Mouse (Mus musculus) urinary bladder, postnatal 14 days (tissue): ENCODE data around the gene Scube1.
A peak's percentile ranks its signal among the peaks of the same experiment; 100 is the strongest.

Source experiments
- DNase-seq: peaks from one replicate; pipeline ENCODE4 v3.0.0; 2021; ENCODE audit warnings: low spot score

The Scube1 gene

GRCm38 (mm10) chr15:83665993-83666392, 58.8 kb downstream of the Scube1 start:
- DNase-seq: no peak

DNA sequence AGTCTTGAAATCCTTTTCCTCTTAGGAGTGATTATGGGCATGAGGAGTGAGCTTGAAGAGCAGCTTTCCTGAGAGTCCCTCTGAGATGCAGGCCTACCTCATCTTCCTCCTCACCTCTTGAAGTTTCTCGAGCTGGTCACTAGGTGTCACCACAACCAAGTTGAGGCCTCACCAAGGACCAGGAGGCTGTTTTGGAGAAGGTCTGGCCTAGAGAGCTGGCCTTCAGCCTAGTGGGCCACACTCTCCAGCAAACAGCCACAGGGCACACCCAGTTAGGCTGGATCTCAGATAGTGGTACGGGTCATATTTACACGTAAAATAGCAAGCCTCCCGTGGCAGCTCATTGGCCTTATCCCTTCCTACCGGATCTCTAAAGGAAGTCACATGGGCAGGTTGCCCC, 60.1 kb downstream of the Scube1 start:
- peak; percentile 70 for DNase-seq

DNA sequence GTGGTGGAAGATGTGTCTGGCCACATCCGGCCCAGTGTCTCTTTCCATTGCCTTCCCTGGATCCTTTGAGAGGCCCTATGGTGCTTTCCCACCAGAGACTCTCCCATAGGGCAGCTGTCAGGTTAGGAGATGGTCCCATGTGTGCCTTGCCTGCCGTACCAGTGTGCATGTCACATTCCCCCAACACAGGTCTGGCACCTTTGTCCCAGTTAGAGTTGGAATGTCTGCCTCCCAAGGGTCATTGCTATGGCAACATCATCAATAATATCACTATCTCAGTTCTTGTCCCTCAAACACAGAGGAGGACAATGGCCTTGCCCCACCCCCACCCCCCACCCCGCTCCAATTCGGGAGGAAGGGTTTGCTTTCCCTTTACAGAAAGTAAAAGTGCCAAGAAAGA, 61.8 kb downstream of the Scube1 start:
- DNase-seq: no peak

DNA sequence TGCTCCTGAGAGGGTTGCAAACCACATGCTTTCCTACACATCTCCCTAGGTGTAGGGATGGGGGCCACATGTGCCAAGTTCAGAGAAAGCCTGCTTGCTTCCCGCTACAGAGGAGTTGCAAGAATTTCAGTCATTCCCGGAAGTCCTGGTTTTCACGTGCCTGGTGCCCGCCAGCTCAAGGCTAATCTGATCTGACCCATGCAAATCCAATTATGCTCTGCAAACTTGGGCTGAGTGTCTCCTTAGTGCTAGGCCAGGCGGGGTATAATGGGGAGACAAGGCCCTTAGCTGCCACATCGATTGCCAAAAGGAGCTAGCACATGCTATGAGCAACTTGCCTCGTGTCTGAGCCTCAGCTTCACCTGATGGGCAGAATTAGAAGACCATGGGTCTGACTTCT, 62.7 kb downstream of the Scube1 start:
- DNase-seq: no peak

GRCm38 (mm10) chr15:83642518-83642917, 82.3 kb downstream of the Scube1 start:
- DNase-seq: no peak

DNA sequence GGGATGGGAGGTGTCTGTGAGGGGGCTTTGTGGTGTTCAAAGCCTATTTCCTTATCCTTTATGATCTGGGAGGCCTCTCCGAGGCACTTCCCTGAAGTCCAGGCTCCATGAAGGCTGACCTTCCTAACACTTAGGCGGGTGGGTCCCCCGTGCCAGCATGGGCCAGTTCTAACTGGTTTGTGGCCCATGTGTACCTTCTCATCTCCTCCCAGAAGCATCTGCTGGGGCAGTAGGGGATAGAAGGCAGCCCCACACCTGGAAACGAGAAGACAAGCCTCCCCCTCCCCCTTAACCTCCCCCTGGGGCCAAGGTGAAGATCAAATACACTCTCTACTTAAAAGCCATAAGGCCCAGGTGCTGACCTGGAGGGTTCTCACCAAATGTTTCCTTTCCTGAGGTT, 84.6 kb downstream of the Scube1 start:
- no peak for DNase-seq

DNA sequence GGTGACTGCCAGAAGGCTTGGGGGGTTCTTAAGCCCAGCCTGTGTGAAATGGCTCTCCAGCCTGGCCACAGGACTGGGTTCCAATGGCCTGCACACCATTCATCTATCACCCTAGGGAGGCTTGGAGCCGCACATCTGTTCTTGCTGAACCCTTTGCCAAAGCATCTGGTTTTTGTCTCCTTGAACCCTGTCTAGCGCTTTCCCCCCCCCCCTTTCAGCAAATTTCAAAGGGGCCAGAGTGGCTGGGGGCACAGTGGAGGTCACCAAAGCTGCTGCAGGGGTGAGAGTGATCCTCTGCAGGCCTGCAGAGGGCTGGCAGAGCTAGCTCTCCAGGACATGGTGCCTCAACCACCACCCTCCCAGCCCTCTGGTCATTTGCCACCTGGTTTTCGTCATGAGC, 85.7 kb downstream of the Scube1 start:
- no peak for DNase-seq

DNA sequence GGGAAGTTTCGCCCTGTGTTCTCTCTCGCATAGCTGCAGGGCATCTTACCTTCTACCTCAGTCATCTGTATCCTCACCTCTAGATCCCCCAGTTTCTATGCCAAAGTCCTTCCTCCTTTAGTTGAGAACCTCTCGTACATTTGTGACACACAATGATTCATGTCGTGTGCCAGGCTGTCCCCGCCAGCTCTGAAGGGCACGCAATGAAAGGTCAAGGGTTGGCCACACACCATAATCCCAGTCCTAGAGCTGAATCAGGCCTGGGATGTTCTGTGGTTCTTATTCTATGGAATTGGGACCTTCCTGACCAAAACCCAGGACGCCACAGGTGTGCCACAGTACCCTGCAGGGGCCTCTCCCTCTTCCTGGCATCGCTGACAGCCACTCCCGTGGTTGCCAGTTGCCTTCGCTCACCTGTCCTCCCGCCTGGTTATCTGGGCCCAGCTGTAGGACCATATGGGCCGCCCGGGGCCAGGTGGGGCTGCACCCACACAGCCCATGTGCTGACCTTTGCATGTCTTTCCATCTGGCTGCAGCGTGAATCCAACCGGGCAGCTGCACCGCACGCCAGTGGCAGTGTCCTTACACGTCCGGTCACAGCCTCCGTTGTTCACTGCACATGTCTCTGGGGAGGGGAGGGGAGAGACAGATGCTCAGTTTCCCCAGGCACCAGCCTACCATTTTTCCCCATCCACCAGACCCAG, 86.5 kb downstream of the Scube1 start:
- DNase-seq: no peak

DNA sequence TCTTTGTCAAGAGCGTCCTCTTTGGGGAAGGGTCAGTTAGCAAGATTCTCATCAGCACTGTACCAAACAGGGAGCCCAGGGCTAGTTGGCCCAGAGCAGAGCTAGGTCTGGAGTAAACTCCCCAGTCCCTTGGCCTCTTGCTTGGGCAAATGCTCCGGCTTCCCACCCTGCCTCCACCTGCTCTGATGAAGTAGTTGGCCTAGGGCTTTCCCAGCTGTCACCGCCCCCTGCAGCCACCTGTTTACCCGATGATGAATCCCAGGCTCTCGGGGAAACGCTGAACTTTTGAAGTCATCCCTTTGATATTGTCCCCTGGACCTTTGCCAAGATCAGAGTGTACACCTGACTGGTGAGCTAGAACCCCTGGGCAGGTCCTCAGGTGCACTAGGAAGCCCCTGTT, 88.1 kb downstream of the Scube1 start:
- DNase-seq: no peak

GRCm38 (mm10) chr15:83635251-83635650, 89.6 kb downstream of the Scube1 start:
- DNase-seq: no peak

DNA sequence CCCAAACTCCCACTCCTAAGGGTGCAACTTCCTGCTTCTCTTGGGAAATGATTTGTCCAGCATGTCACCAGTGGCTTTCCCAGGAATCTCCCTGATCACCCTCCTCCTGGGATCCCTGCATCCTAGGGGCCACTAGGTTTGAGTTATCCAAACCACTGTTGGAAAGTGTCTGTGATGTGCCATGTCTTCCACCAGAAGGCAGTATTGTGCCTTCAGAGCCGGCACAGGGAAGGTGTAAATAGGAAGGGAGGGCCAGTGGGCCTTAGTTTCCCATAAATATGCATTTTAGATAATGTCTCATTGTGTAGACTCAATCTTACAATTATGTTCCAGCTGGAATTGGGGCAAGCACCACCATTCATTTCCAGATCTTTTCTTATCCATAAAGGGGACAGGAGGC, 90.7 kb downstream of the Scube1 start:
- DNase-seq: no peak

GRCm38 (mm10) chr15:83631071-83631470, 93.8 kb downstream of the Scube1 start:
- DNase-seq: no peak

DNA sequence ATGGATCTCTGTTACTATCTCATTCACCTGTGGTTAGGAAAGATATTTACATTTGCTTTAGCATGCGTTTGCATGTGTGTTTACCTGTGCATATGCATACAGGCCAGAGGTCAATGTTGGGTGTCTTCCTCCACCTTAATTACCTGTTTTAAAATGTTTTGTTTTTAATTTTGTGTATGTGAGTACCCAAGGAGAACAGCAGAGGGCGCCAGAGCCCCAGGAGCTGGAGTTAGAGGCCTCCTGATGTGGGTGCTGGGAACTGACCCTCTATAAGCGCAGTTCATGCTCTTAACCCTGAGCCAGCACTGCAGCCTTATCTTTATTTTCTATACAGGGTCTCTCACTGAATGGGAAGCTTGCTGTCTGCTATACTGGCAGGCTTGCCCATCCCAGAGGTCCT, 95.1 kb downstream of the Scube1 start:
- DNase-seq: no peak

DNA sequence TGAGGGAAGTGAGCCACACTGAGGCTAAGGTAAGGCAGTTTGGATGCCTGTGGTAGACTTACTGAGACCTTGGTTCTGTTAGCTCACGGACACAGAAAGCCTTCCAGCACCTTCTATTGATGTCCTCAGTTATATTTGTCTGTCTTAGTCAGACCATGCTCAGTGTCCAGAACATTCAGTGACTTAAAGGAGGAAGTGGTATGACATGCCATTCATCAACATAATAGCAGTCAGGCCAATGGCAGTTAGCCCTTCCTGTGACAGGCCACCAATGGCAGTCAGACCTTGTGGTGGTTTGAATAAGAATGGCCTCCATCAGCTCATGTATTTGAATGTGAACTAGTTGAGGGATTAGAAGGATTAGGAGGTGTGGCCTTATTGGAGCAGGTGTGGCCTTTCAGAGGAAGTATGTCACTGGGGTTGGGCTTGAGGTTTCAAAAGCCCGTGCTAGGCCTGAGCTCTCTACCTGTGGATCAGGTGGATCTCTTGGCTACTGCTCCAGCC, 98.6 kb downstream of the Scube1 start:
- DNase-seq: no peak

DNA sequence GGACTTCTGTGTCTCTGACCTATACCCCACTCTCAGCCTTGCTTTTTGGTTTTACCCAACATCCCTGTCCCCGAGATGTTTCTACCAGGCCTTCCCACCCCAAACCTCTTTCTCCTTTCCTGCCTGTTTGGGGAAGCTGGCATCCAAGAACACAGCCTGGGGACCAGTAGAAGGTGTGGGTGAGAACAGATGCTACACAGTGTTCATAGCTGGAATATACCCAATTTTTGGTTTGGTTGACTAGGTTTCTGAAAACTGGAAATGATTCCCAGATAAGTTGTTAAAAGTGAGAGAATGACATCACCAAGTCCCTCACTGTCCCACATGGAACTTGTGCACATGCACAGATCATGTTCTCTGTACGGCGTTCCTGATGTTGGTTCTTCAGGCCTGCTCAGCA, 109.6 kb downstream of the Scube1 start:
- DNase-seq: no peak

DNA sequence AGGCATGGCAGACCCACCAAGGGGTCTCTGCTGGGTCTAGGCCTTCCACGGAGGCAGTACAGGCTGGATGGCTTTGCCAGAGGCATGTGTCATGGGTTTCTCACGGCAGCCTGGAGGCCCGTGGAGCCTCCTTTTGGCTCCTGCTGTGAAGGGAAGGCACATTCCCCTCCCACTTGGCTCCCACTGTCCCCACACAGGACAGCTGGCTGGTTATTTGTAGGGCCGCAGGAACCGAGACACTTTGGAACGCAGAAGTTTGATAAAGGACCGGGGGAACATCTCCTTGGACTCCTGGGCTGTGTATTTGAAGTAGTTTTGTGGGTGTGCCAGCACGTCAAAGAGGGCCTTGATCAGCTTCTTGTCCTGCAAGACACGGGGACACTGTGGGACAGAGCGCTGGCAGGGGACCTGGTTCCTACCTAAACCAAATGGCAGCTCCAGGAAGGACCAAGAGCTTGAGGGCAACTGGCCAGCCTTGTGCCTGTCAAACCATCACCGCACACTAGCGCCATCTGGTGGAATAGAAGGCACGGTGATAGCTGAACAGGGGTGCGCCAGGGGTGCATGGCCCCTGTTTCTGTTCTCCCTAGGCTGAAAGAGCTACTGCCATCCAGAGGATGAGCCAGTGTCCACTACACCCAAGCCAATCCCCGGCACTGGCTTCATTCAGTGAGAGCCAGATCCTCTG, 117.6 kb downstream of the Scube1 start:
- peak; percentile 76 for DNase-seq

DNA sequence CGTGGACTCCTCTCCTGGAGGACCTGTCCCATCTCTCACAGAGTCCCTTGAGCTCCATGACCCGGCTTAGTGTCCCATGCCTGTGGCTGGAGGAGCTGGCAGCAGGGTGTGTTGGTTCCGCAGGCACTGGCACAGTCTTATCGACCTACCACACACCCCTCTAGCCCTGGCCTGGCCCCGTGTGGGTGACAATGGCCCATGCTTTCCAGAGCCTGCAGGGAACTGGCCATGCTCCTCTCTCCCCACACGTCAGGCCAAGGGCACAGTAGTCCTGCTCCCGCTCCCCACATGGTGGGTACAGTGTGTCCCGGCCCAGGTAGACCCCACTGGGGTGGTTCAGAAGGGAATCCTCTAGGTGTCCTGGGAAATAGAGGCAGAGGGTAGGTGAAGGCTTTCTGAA, 118.1 kb downstream of the Scube1 start:
- DNase-seq: no peak

DNA sequence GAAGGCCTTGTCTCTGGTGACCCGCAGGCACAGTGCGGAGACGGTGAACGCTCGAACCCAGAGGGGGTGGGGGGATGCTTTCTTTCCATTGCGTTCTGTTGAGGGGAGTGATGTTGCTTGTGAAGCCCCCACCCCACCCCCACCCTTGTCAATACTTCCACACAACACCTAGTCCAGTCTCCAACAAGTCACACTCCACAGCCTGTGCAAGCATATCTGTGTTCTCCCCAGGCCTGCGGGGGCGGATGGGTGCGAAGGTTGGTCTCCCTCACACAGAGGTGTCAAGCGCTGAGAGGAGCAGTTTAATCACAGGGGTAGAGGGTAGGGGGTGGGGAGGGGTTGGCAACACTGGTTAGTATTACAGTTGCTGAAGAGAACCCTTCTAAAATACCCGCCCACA, 118.6 kb downstream of the Scube1 start:
- no peak for DNase-seq

DNA sequence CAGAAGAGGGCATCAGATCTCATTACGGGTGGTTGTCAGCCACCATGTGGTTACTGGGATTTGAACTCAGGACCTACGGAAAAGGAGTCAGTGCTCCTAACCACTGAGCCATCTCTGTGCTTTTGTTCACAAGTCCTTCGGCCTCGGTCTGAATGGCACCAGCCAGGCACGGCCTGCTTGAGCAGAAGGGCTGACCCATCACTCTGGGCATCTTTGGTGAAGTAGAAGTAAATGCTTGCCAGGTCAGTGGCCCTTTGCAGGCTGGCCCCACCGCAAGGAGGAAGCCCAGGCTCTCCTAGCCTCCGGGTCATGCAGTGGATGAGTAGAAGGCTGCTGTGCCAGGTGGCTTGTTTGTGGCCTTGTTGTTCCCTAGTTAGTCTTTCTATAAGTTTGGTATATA, 121.4 kb downstream of the Scube1 start:
- no peak for DNase-seq

- no peak for DNase-seq
Measured at GRCm38 (mm10) chr15:83603046-83603396, 121.8 kb downstream of the Scube1 start.

DNA sequence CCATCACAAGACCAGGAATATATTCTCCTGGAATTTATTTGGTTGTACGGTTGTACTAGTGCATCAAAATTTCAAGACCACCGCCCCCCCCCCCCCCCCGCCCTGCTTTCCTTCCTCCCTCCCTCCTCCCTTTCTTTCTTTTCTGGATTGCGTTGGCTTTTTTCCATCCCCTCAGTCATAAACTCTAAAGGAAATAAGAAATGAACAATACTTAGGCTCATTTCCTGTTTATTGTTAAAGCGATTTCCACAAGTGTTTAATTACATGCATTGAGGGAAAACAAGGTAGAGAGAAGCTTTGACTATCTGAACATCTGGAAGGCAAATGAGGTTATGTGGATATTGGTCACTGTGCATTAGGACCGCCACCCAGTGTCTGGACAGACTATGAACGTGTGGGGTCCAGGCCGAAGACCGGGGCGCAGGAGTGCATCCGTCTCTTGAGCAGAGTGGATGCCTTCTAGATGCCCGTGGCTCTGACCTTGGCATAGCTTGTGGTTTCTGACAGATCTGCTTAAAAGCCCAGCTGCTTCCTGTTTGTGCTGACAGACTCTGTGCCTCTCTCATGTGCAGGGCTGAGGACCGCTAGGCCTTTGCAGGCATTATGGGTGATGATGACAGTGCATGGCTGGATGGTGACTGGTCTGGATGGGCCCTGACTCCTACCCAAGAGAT, 122.3 kb downstream of the Scube1 start:
- DNase-seq: no peak

DNA sequence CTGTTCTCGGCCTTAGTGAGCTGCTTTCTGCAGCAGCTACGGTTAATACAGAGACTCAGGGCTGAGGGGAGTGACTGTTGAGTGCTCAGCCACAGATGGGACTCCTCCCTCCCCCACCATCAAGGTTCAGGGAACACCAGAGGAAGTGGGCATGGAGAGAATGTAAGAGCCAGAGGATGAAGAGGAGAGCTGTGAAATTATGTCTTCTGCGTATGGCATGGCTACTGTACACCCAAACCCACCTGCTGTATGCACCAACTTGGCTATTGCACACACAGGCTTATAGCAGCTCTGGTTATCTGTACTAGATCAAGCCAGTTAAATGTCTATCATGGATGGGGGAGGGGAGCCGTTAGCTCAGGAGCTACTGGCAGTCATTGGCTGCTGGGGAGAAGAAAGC, 123.6 kb downstream of the Scube1 start:
- no peak for DNase-seq

GRCm38 (mm10) chr15:83596833-83597232, 128.0 kb downstream of the Scube1 start:
- DNase-seq: no peak
